Mouse (Mus musculus): Measurements from ENCODE around the gene Olfr462. TPM values are rescaled to one million over a fixed set of nuclear protein-coding genes. Genes with fewer than 3 reads are reported as not detected.

Gene Olfr462
- polyA plus RNA-seq, 1 experiment from 2014 or later: not detected

DNA sequence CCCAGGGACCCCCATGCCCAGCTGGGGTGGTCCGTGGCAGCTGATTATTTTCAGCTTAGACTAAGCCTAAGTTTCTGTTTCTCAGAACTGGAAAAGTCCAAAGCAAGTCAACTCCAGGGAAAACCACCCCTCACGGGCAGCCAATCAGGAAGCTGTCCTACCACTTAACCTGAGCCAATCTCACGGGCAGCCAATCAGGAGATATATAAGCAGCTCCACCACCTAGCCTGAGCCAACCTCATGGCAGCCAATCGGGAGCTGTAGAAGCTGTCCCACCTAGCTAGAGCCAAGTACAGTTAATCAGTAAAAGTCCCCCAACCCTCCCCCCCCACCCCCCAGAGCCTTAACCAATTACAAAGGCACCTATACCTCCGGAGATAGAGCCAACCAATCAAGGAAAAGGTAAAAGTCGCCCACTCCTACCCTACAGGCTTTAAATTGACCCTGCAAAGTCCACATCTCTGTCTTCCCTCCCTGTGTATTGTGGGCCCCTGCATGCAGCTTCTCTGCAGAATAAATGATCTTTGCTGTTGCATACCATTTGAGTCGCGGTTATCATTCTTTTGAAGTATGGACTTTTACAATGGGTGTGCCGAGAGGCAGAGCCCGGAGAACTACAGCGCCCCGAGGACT lies 45.0 kb downstream of the Olfr462 start:
- WGBS: 73% methylated on average over 12 of the region's 12 CpGs
- TF ChIP-seq CTCF (IDR thresholded peaks at IDR 0.05; ENCODE audit: low read depth): no peak

DNA sequence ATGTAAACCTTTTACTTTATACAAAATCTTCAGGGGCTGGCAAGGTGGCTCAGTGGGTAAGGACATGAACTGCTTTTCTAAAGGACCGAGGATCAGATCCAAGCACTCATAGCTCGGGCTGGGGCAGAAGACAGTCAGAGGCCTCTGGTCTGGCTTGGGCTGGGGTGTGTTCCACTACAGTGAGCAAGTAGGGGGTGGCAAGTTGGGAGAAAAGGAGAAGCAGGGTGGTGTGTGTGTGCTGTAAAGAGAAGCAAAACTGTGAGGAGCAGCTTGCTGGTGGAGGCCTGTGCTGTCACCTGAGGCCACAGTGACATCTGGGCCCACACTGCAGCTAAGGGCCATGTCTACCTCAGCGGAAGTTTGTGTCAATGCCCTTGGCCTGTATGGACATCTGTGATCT lies 50.6 kb downstream of the Olfr462 start:
- WGBS: 73% methylated on average over 3 of the region's 3 CpGs
- H3K27ac ChIP-seq (ENCODE audit: low read depth): no peak overlapping the region
- no peak overlapping the region for H3K4me3 ChIP-seq (ENCODE audit: low read depth, low read length)
- no peaks in the 10 kb centered on the region for H3K9me3 ChIP-seq (ENCODE audit: low read depth, low read length)
- no peak for TF ChIP-seq CTCF (IDR thresholded peaks at IDR 0.05; ENCODE audit: low read depth)
- H3K4me1 ChIP-seq (ENCODE audit: insufficient read depth): peaks cover 5% of the 10 kb centered on the region; the same call in 1 of the 2 replicates
- no peak for ATAC-seq (ENCODE audit: insufficient read depth)
- no peaks in the 10 kb centered on the region for H3K36me3 ChIP-seq (ENCODE audit: insufficient read depth)
- no peak overlapping the region for H3K9ac ChIP-seq
- no peak overlapping the region for H3K4me2 ChIP-seq
- no peaks in the 10 kb centered on the region for H3K27me3 ChIP-seq (ENCODE audit: insufficient read depth, low read length)
- no peak for DNase-seq

More for the DNA sequence above, 45.0 kb downstream of the Olfr462 start:
- Histone ChIP-seq H3K4me1 (ENCODE audit: insufficient read depth) (no peaks in the 10 kb centered on the region), H3K27ac (ENCODE audit: low read depth) (no peak overlapping the region), H3K9me3 (ENCODE audit: low read depth, low read length) (no peaks in the 10 kb centered on the region), H3K4me2 (no peak overlapping the region), H3K4me3 (ENCODE audit: low read depth, low read length) (no peak overlapping the region), H3K36me3 (ENCODE audit: insufficient read depth) (no peaks in the 10 kb centered on the region), H3K27me3 (ENCODE audit: insufficient read depth, low read length) (no peaks in the 10 kb centered on the region), H3K9ac (no peak overlapping the region)
- DNase-seq (no peak), ATAC-seq (ENCODE audit: insufficient read depth) (no peak)

DNA sequence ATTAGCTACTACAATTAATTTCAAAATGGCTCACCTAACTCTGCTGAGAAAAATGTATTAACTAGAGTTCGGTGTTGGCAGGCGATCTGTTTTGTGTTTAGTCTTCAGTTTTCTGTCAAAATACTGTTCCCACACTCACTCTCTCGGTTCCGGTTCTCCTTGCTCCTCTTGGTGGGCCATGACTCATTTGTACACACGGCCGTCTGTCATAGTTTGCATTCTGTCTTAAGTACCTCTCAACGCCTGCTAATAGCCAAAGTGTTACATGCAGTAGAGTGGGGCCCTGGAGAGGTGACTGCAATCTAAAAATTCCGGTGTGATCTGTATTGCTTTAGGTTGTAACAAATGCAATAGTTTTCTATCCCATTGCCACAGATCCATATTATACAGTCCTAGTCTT lies 51.4 kb downstream of the Olfr462 start:
- H3K9ac ChIP-seq: no peak overlapping the region
- no peak overlapping the region for H3K4me2 ChIP-seq
- TF ChIP-seq CTCF (IDR thresholded peaks at IDR 0.05; ENCODE audit: low read depth): no peak
- ATAC-seq (ENCODE audit: insufficient read depth) (no peak), DNase-seq (peak; percentile 15)
- H3K36me3 ChIP-seq (ENCODE audit: insufficient read depth): no peaks in the 10 kb centered on the region
- WGBS: 55% methylated on average over 8 of the region's 8 CpGs
- no peak overlapping the region for H3K4me3 ChIP-seq (ENCODE audit: low read depth, low read length)
- H3K27ac ChIP-seq (ENCODE audit: low read depth): no peak overlapping the region
- H3K9me3 ChIP-seq (ENCODE audit: low read depth, low read length): no peaks in the 10 kb centered on the region
- peaks cover 5% of the 10 kb centered on the region; the same call in 1 of the 2 replicates for H3K4me1 ChIP-seq (ENCODE audit: insufficient read depth)
- H3K27me3 ChIP-seq (ENCODE audit: insufficient read depth, low read length): no peaks in the 10 kb centered on the region

Other genes starting within 250 kb of the Olfr462 start
- 18.0 and 21.5 TPM in 2 replicates for gene Rnf43, start 229.5 kb downstream of the Olfr462 start, polyA plus RNA-seq (2014; fragmentation: Nextera tagmentation; extraction: Ambion mirVana)
- gene Supt4a, start 154.7 kb downstream of the Olfr462 start, polyA plus RNA-seq (2014; fragmentation: Nextera tagmentation; extraction: Ambion mirVana): 145 and 146 TPM in 2 replicates
- gene Tspoap1, start 131.7 kb downstream of the Olfr462 start, polyA plus RNA-seq (2014; fragmentation: Nextera tagmentation; extraction: Ambion mirVana): 1.5 and 2.5 TPM in 2 replicates
- gene Mpo, start 98.7 kb downstream of the Olfr462 start, polyA plus RNA-seq (2014; fragmentation: Nextera tagmentation; extraction: Ambion mirVana): 0.37 and 0.89 TPM in 2 replicates
- gene Lpo, start 64.0 kb downstream of the Olfr462 start, polyA plus RNA-seq (2014; fragmentation: Nextera tagmentation; extraction: Ambion mirVana): 0.05 TPM in 1 of 2 replicates, not detected in the other
- gene Mks1, start 39.1 kb downstream of the Olfr462 start, polyA plus RNA-seq (2014; fragmentation: Nextera tagmentation; extraction: Ambion mirVana): 11.3 and 14.3 TPM in 2 replicates
- gene Epx, start 16.7 kb downstream of the Olfr462 start, polyA plus RNA-seq (2014; fragmentation: Nextera tagmentation; extraction: Ambion mirVana): not detected in 2 replicates
- not detected in 2 replicates for gene Olfr463, start 5.1 kb upstream of the Olfr462 start, polyA plus RNA-seq (2014; fragmentation: Nextera tagmentation; extraction: Ambion mirVana)
- not detected in 2 replicates for gene Olfr464, start 28.7 kb upstream of the Olfr462 start, polyA plus RNA-seq (2014; fragmentation: Nextera tagmentation; extraction: Ambion mirVana)
- gene Dynll2, start 95.3 kb upstream of the Olfr462 start, polyA plus RNA-seq (2014; fragmentation: Nextera tagmentation; extraction: Ambion mirVana): 19.7 and 19.9 TPM in 2 replicates
- gene Srsf1, start 155.1 kb upstream of the Olfr462 start, polyA plus RNA-seq (2014; fragmentation: Nextera tagmentation; extraction: Ambion mirVana): 446 and 450 TPM in 2 replicates
- gene Vezf1, start 176.0 kb upstream of the Olfr462 start, polyA plus RNA-seq (2014; fragmentation: Nextera tagmentation; extraction: Ambion mirVana): 44.5 and 46.8 TPM in 2 replicates
- 14.1 and 16.8 TPM in 2 replicates for gene Cuedc1, start 205.8 kb upstream of the Olfr462 start, polyA plus RNA-seq (2014; fragmentation: Nextera tagmentation; extraction: Ambion mirVana)

Measured in lung, embryonic 14.5 days (tissue).